Mouse (Mus musculus): ENCODE measurements around the gene Zfp365.

DNA sequence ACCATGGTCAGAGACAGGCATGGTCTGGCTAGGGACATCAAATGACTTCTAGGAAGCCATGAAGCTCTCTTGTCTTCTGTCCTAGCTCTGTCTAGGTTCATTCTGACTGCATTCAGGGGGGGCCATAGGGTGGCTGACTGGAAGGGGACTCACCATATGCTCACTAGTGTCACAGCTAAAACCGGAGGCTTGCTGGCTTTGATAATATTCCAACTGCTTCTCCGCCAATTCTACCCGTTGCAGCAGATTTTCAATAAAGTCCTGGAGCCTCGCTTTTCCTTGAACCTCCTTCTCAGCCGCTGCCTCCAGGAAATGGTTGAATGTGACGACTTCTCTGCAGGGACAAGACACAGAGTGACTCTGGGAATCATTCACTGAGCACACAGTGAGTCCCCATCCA is 15.2 kb downstream of the Zfp365 start:
- TF ChIP-seq CTCF (IDR thresholded peaks at IDR 0.05; ENCODE audit: low read depth, low read length) (no peak), EP300 (IDR thresholded peaks at IDR 0.05; ENCODE audit: insufficient read depth, low read depth, low read length) (no peak)

Data from ES-Bruce4 (cell line).